Mouse (Mus musculus) midbrain, embryonic 11.5 days (tissue): ENCODE data around the gene Peli2. TPM values are rescaled to one million over a fixed set of nuclear protein-coding genes. Genes with fewer than 3 reads are reported as not detected.

Experiments
- ATAC-seq: fragments of 200-750 bp; cut with Nextera tagmentation; 2 replicates; pipeline ENCODE4 v1.8.0; 2017; ENCODE audit warnings: moderate TSS enrichment, moderate library complexity; ENCODE audit not compliant: low FRiP score
- DNase-seq: peaks from one replicate; pipeline ENCODE4 v3.0.0; 2015; ENCODE audit warnings: low spot score; ENCODE audit errors: missing footprints
- H3K27ac ChIP-seq: fragments of 300-500 bp; sonication (generic); 2 replicates; pipeline ENCODE4 v1.5.1; 2014; ENCODE audit warnings: low read depth, low read length
- H3K27me3 ChIP-seq: fragments of 300-500 bp; sonication (generic); 2 replicates; pipeline ENCODE4 v1.6.1; 2014; ENCODE audit warnings: mild to moderate bottlenecking, low read length, moderate library complexity, mixed read lengths; ENCODE audit not compliant: control insufficient read depth, insufficient read depth
- H3K36me3 ChIP-seq: fragments of 300-500 bp; sonication (generic); 2 replicates; pipeline ENCODE4 v1.6.1; 2014; ENCODE audit warnings: mild to moderate bottlenecking, low read length, moderate library complexity, mixed read lengths; ENCODE audit not compliant: control insufficient read depth, insufficient read depth
- H3K4me1 ChIP-seq: fragments of 300-500 bp; sonication (generic); 2 replicates; pipeline ENCODE4 v1.6.1; 2014; ENCODE audit warnings: low read length; ENCODE audit not compliant: control insufficient read depth, insufficient read depth
- H3K4me2 ChIP-seq: fragments of 300-500 bp; sonication (generic); 2 replicates; pipeline ENCODE4 v1.6.1; 2014; ENCODE audit warnings: mild to moderate bottlenecking, moderate library complexity
- H3K4me3 ChIP-seq: fragments of 300-500 bp; sonication (generic); 2 replicates; pipeline ENCODE4 v1.5.1; 2014; ENCODE audit warnings: low read depth, low read length
- H3K9ac ChIP-seq: fragments of 300-500 bp; sonication (generic); 2 replicates; pipeline ENCODE4 v1.6.1; 2014; ENCODE audit warnings: low read length
- H3K9me3 ChIP-seq: fragments of 300-500 bp; sonication (generic); 2 replicates; pipeline ENCODE4 v1.6.1; 2016; ENCODE audit warnings: low read length; ENCODE audit not compliant: control insufficient read depth
- WGBS: fragments of 180-500 bp; shearing (Covaris S2); extraction: QIAGEN DNeasy Blood & Tissue Kit; methylation state at CpG from one replicate; pipeline ENCODE4 v1.1.7; 2014; 5-methylcytosine and 5-hydroxymethylcytosine counted together
- polyA plus RNA-seq: library from polyadenylated mRNA; unstranded; fragments of >200 nt; fragmentation: Nextera tagmentation; extraction: Ambion mirVana; gene quantifications from 2 replicates; pipeline ENCODE4 v1.2.1, GENCODE M21; 2014

Peli2 gene
- polyA plus RNA-seq, 1 experiment from 2014 or later: 16.2 TPM

- no peak for ATAC-seq
- no peak overlapping the region for H3K27ac ChIP-seq
- no peaks in the 10 kb centered on the region for H3K27me3 ChIP-seq
Measured at GRCm38 (mm10) chr14:48207746-48208640, 87.4 kb downstream of the Peli2 start.

GRCm38 (mm10) chr14:48209436-48209835 is 88.8 kb downstream of the Peli2 start:
- WGBS: 84% methylated on average over 5 of the region's 5 CpGs
- no peak overlapping the region for H3K9ac ChIP-seq
- no peaks in the 10 kb centered on the region for H3K36me3 ChIP-seq
- no peaks in the 10 kb centered on the region for H3K9me3 ChIP-seq
- no peak overlapping the region for H3K4me3 ChIP-seq
- H3K27ac ChIP-seq: no peak overlapping the region
- no peaks in the 10 kb centered on the region for H3K27me3 ChIP-seq
- peaks cover 3% of the 10 kb centered on the region; the same call in 1 of the 2 replicates for H3K4me1 ChIP-seq
- DNase-seq (no peak), ATAC-seq (no peak)
- H3K4me2 ChIP-seq: no peak overlapping the region

More at GRCm38 (mm10) chr14:48207746-48208640, 87.4 kb downstream of the Peli2 start:
- Histone ChIP-seq H3K9me3 (no peaks in the 10 kb centered on the region), H3K4me3 (no peak overlapping the region), H3K4me1 (peaks cover 3% of the 10 kb centered on the region; the same call in 1 of the 2 replicates), H3K36me3 (no peaks in the 10 kb centered on the region), H3K9ac (no peak overlapping the region), H3K4me2 (no peak overlapping the region)
- DNase-seq: peak; percentile 69
- WGBS: 84% methylated on average over 12 of the region's 12 CpGs

- Histone ChIP-seq H3K4me2 (no peak overlapping the region), H3K27me3 (no peaks in the 10 kb centered on the region), H3K9me3 (no peaks in the 10 kb centered on the region), H3K27ac (no peak overlapping the region), H3K36me3 (no peaks in the 10 kb centered on the region), H3K4me3 (no peak overlapping the region), H3K9ac (no peak overlapping the region), H3K4me1 (peaks cover 3% of the 10 kb centered on the region; the same call in 1 of the 2 replicates)
- ATAC-seq (no peak), DNase-seq (no peak)
- 87% methylated on average over 9 of the region's 9 CpGs for WGBS
Measured at GRCm38 (mm10) chr14:48210089-48210488, 89.5 kb downstream of the Peli2 start.

GRCm38 (mm10) chr14:48211526-48211925 is 90.9 kb downstream of the Peli2 start:
- H3K9me3 ChIP-seq: no peaks in the 10 kb centered on the region
- DNase-seq (no peak), ATAC-seq (no peak)
- H3K27me3 ChIP-seq: no peaks in the 10 kb centered on the region
- H3K9ac ChIP-seq: no peak overlapping the region
- H3K36me3 ChIP-seq: no peaks in the 10 kb centered on the region
- WGBS: 85% methylated on average over 8 of the region's 8 CpGs
- no peak overlapping the region for H3K4me2 ChIP-seq
- H3K4me1 ChIP-seq: peaks cover 3% of the 10 kb centered on the region; the same call in 1 of the 2 replicates
- H3K4me3 ChIP-seq: no peak overlapping the region
- no peak overlapping the region for H3K27ac ChIP-seq

GRCm38 (mm10) chr14:48212839-48213238 is 92.2 kb downstream of the Peli2 start:
- no peak overlapping the region for H3K4me3 ChIP-seq
- ATAC-seq (no peak), DNase-seq (no peak)
- H3K4me1 ChIP-seq: no peaks in the 10 kb centered on the region
- no peak overlapping the region for H3K4me2 ChIP-seq
- H3K27ac ChIP-seq: no peak overlapping the region
- 95% methylated on average over 11 of the region's 11 CpGs for WGBS
- H3K9ac ChIP-seq: no peak overlapping the region
- no peaks in the 10 kb centered on the region for H3K27me3 ChIP-seq
- no peaks in the 10 kb centered on the region for H3K9me3 ChIP-seq
- H3K36me3 ChIP-seq: no peaks in the 10 kb centered on the region

- Histone ChIP-seq H3K27ac (no peak overlapping the region), H3K36me3 (no peaks in the 10 kb centered on the region), H3K4me2 (no peak overlapping the region), H3K4me3 (no peak overlapping the region), H3K9ac (no peak overlapping the region), H3K27me3 (no peaks in the 10 kb centered on the region), H3K4me1 (no peaks in the 10 kb centered on the region), H3K9me3 (no peaks in the 10 kb centered on the region)
- no peak for ATAC-seq
- WGBS: 95% methylated on average over 15 of the region's 15 CpGs
- no peak for DNase-seq
Measured at GRCm38 (mm10) chr14:48213593-48213992, 93.0 kb downstream of the Peli2 start.

GRCm38 (mm10) chr14:48222051-48222450 is 101.4 kb downstream of the Peli2 start:
- H3K4me3 ChIP-seq: no peak overlapping the region
- no peak overlapping the region for H3K4me2 ChIP-seq
- DNase-seq (no peak), ATAC-seq (no peak)
- H3K4me1 ChIP-seq: no peaks in the 10 kb centered on the region
- no peak overlapping the region for H3K9ac ChIP-seq
- no peaks in the 10 kb centered on the region for H3K9me3 ChIP-seq
- WGBS: 95% methylated on average over 9 of the region's 9 CpGs
- H3K27me3 ChIP-seq: no peaks in the 10 kb centered on the region
- H3K27ac ChIP-seq: no peak overlapping the region
- H3K36me3 ChIP-seq: no peaks in the 10 kb centered on the region

GRCm38 (mm10) chr14:48222684-48223083 is 102.1 kb downstream of the Peli2 start:
- WGBS: 86% methylated on average over 9 of the region's 9 CpGs
- no peak for ATAC-seq

GRCm38 (mm10) chr14:48224203-48224602 is 103.6 kb downstream of the Peli2 start:
- Histone ChIP-seq H3K4me2 (no peak overlapping the region), H3K4me3 (no peak overlapping the region), H3K27ac (no peak overlapping the region), H3K36me3 (no peaks in the 10 kb centered on the region), H3K9ac (no peak overlapping the region), H3K9me3 (no peaks in the 10 kb centered on the region), H3K4me1 (no peaks in the 10 kb centered on the region), H3K27me3 (no peaks in the 10 kb centered on the region)
- DNase-seq (no peak), ATAC-seq (no peak)
- 93% methylated on average over 1 of the region's 1 CpGs for WGBS

More at GRCm38 (mm10) chr14:48222684-48223083, 102.1 kb downstream of the Peli2 start:
- H3K9me3 ChIP-seq: no peaks in the 10 kb centered on the region
- H3K4me3 ChIP-seq: no peak overlapping the region
- H3K36me3 ChIP-seq: no peaks in the 10 kb centered on the region
- H3K27me3 ChIP-seq: no peaks in the 10 kb centered on the region
- no peak overlapping the region for H3K27ac ChIP-seq
- no peaks in the 10 kb centered on the region for H3K4me1 ChIP-seq
- no peak overlapping the region for H3K4me2 ChIP-seq
- no peak for DNase-seq
- no peak overlapping the region for H3K9ac ChIP-seq
